Mouse (Mus musculus): ENCODE results near the gene Fgf5. TPM values are rescaled to one million over a fixed set of nuclear protein-coding genes. Genes with fewer than 3 reads are reported as not detected.
A peak's percentile ranks its signal among the peaks of the same experiment; 100 is the strongest.

Fgf5 gene
- polyA plus RNA-seq, 1 experiment from 2014 or later: 1.8 TPM

DNA sequence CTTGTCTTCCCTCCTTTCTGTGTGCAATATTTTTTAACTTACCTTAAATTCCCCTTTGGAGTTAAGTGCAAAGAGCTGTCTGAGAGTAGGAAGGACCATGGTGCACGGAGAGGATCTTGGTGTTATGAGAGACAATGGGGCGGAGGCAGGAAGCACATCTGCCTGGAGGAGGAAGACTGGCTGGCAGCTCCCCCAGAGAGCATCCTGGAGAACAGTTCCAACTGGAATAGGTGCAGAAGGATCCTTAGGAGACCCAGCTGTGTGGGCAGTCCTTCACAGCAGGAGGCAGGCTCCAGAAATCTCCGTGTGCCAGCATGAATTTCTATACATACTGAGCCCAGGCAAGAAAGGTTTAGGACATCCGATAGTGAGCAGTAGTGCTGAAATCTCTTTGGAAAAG is 8.0 kb upstream of the Fgf5 start:
- Histone ChIP-seq H3K4me1 (ENCODE audit: control insufficient read depth, insufficient read depth, low read length) (no peaks in the 10 kb centered on the region), H3K9ac (ENCODE audit: low read depth, low read length) (no peak overlapping the region), H3K27ac (ENCODE audit: low read depth, low read length) (no peak overlapping the region), H3K9me3 (replicated peaks; ENCODE audit: control insufficient read depth, low read length) (no peaks in the 10 kb centered on the region), H3K4me2 (no peak overlapping the region), H3K27me3 (ENCODE audit: control insufficient read depth, insufficient read depth, low read length) (no peaks in the 10 kb centered on the region), H3K36me3 (ENCODE audit: control insufficient read depth, insufficient read depth, low read length) (no peaks in the 10 kb centered on the region), H3K4me3 (ENCODE audit: low read depth, low read length) (no peak overlapping the region)
- WGBS (ENCODE audit: insufficient replicate concordance): 30% methylated on average over 4 of the region's 4 CpGs
- no peak for ATAC-seq (replicated peaks; ENCODE audit: insufficient number of reproducible peaks, low FRiP score, low TSS enrichment)

DNA sequence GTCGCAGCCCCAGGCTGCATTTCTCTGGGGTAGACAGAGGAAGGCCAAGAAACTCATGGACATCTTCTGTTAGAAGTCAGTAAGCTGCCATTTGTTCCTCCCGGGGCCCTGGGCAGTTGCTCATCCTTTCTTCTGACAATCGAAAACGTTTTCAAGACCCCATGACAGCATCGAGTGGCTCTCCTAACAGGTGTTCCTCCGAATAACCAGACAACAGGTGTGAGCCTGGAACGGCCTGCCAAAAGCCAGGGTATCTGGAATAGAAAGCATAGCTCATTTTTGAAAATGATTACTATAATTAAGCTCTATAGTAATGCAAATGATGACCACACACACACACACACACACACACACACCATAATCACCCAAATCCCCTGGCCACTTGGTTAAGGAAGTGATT is 7.2 kb upstream of the Fgf5 start:
- Histone ChIP-seq H3K27me3 (ENCODE audit: control insufficient read depth, insufficient read depth, low read length) (no peaks in the 10 kb centered on the region), H3K4me3 (ENCODE audit: low read depth, low read length) (no peak overlapping the region), H3K9ac (ENCODE audit: low read depth, low read length) (no peak overlapping the region), H3K9me3 (replicated peaks; ENCODE audit: control insufficient read depth, low read length) (no peaks in the 10 kb centered on the region), H3K4me1 (ENCODE audit: control insufficient read depth, insufficient read depth, low read length) (no peaks in the 10 kb centered on the region), H3K36me3 (ENCODE audit: control insufficient read depth, insufficient read depth, low read length) (no peaks in the 10 kb centered on the region), H3K27ac (ENCODE audit: low read depth, low read length) (no peak overlapping the region), H3K4me2 (no peak overlapping the region)
- ATAC-seq (replicated peaks; ENCODE audit: insufficient number of reproducible peaks, low FRiP score, low TSS enrichment): no peak
- WGBS (ENCODE audit: insufficient replicate concordance): 70% methylated on average over 7 of the region's 7 CpGs

DNA sequence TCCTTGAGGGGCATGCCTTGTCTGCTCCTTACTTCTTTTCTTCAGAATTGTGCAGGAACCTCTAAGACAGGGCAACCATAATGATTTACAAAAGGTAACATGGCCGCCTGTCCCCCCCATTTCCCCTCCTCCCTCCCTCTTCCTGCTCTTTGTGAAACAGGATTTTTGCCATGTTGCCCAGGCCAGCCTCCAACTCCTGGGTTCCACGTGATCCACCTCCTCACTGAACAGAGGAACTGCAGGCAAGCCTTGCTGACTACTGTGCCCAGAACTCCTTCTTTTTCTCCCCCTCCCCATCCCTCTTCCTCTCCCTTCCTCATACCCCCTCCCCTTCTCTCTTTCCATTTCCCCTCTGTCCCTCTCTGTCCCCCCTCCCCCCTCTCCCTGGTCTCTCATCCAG is 6.5 kb upstream of the Fgf5 start:
- Histone ChIP-seq H3K4me1 (ENCODE audit: control insufficient read depth, insufficient read depth, low read length) (no peaks in the 10 kb centered on the region), H3K9ac (ENCODE audit: low read depth, low read length) (no peak overlapping the region), H3K36me3 (ENCODE audit: control insufficient read depth, insufficient read depth, low read length) (no peaks in the 10 kb centered on the region), H3K4me2 (no peak overlapping the region), H3K27ac (ENCODE audit: low read depth, low read length) (no peak overlapping the region), H3K4me3 (ENCODE audit: low read depth, low read length) (no peak overlapping the region), H3K9me3 (replicated peaks; ENCODE audit: control insufficient read depth, low read length) (no peaks in the 10 kb centered on the region), H3K27me3 (ENCODE audit: control insufficient read depth, insufficient read depth, low read length) (peaks cover 4% of the 10 kb centered on the region; the same call in 1 of the 2 replicates)
- WGBS (ENCODE audit: insufficient replicate concordance): 57% methylated on average over 2 of the region's 2 CpGs
- ATAC-seq (replicated peaks; ENCODE audit: insufficient number of reproducible peaks, low FRiP score, low TSS enrichment): no peak

DNA sequence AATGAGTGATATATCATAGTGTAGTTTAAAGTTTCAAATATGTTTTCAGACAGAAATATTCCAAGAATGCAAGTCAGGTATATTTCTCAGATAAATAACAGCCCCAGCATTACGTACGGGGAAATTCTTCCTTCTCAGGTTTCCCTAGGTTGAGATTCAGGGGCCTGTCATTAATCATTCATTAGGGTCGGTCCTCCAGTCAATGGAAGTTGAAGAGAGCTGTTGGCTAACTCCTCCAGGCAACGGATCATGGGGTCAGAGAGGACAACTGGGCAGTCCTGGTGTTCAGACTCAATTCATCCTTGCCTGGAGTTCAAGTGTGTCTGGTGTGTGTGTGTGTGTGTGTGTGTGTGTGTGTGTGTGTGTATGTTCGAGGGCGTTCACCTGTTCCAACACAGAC is 837 bp upstream of the Fgf5 start:
- ATAC-seq (replicated peaks; ENCODE audit: insufficient number of reproducible peaks, low FRiP score, low TSS enrichment): no peak
- Histone ChIP-seq H3K4me1 (ENCODE audit: control insufficient read depth, insufficient read depth, low read length) (peaks cover 2% of the 10 kb centered on the region), H3K36me3 (ENCODE audit: control insufficient read depth, insufficient read depth, low read length) (no peaks in the 10 kb centered on the region), H3K9me3 (replicated peaks; ENCODE audit: control insufficient read depth, low read length) (no peaks in the 10 kb centered on the region), H3K9ac (ENCODE audit: low read depth, low read length) (no peak overlapping the region), H3K27ac (ENCODE audit: low read depth, low read length) (no peak overlapping the region), H3K4me3 (ENCODE audit: low read depth, low read length) (no peak overlapping the region), H3K27me3 (ENCODE audit: control insufficient read depth, insufficient read depth, low read length) (peaks cover 31% of the 10 kb centered on the region), H3K4me2 (no peak overlapping the region)
- 17% methylated on average over 6 of the region's 6 CpGs for WGBS (ENCODE audit: insufficient replicate concordance)

DNA sequence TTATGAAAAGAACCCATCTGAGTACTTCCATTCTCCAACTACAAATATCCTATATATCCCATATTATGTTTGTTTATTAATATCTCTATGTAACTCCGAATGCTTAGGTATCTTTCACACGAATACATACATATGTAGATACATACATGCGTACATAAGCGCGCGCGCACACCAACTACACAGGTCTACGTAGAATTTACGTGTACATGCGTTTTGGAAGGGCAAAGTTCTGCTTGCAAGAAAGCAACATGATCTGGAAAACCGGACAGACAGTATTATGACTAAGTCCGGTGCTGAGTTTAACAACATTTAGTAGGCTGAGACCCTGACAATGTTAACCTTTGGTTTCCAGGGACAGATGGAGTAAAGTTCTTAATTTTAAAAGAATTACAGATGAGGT is 1.2 kb downstream of the Fgf5 start:
- Histone ChIP-seq H3K4me1 (ENCODE audit: control insufficient read depth, insufficient read depth, low read length) (peaks cover 2% of the 10 kb centered on the region), H3K27me3 (ENCODE audit: control insufficient read depth, insufficient read depth, low read length) (peaks cover 31% of the 10 kb centered on the region), H3K27ac (ENCODE audit: low read depth, low read length) (no peak overlapping the region), H3K4me3 (ENCODE audit: low read depth, low read length) (0 out of 2 replicates have a peak overlapping the region, but pooled peaks have one; percentile 14), H3K4me2 (peak overlapping the region; percentile 48), H3K9me3 (replicated peaks; ENCODE audit: control insufficient read depth, low read length) (no peaks in the 10 kb centered on the region), H3K36me3 (ENCODE audit: control insufficient read depth, insufficient read depth, low read length) (no peaks in the 10 kb centered on the region), H3K9ac (ENCODE audit: low read depth, low read length) (no peak overlapping the region)
- 2% methylated on average over 12 of the region's 12 CpGs for WGBS (ENCODE audit: insufficient replicate concordance)
- no peak for ATAC-seq (replicated peaks; ENCODE audit: insufficient number of reproducible peaks, low FRiP score, low TSS enrichment)

DNA sequence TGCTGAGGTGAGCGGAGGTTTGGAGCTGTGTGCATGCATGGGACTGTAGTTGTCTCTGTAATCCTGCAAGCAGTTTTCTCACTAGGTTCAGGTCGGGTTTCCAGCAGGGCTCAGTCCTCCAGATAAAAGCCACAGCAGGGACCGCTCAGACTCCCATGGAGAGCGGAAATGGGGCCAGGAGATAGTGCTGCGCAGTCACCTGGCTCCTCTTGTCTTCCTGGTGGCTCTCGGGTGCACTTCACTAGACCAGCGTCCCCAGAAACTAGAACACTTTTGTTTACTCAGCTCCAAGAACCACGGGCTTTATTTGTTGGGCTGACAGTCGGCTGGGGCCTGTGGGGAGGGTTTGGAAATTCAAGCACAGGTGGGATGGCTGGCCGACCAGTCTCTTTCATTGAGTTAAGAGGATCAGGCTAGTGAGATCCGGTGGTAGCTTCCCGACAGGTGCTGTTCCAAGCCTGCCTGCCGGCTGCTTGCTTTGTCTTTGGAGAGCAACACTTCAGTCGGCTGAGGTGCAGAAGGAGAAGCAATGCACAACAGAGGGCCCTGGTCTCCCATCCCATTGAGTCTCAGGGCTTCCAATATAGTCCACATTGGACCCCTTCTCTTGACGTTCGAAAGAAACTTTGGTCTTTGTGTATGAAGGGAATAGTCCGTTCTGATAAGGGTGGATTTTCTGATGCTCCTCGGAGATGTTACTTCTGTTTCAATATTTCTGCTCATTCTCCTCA is 1.9 kb downstream of the Fgf5 start:
- H3K4me1 ChIP-seq (ENCODE audit: control insufficient read depth, insufficient read depth, low read length): peaks cover 2% of the 10 kb centered on the region
- peak overlapping the region; percentile 48 for H3K4me2 ChIP-seq
- H3K27me3 ChIP-seq (ENCODE audit: control insufficient read depth, insufficient read depth, low read length): peaks cover 31% of the 10 kb centered on the region
- no peak overlapping the region for H3K27ac ChIP-seq (ENCODE audit: low read depth, low read length)
- no peaks in the 10 kb centered on the region for H3K9me3 ChIP-seq (replicated peaks; ENCODE audit: control insufficient read depth, low read length)
- 0 out of 2 replicates have a peak overlapping the region, but pooled peaks have one; percentile 17 for H3K4me3 ChIP-seq (ENCODE audit: low read depth, low read length)
- no peak overlapping the region for H3K9ac ChIP-seq (ENCODE audit: low read depth, low read length)
- WGBS (ENCODE audit: insufficient replicate concordance): 5% methylated on average over 18 of the region's 18 CpGs
- no peak for ATAC-seq (replicated peaks; ENCODE audit: insufficient number of reproducible peaks, low FRiP score, low TSS enrichment)
- H3K36me3 ChIP-seq (ENCODE audit: control insufficient read depth, insufficient read depth, low read length): no peaks in the 10 kb centered on the region

DNA sequence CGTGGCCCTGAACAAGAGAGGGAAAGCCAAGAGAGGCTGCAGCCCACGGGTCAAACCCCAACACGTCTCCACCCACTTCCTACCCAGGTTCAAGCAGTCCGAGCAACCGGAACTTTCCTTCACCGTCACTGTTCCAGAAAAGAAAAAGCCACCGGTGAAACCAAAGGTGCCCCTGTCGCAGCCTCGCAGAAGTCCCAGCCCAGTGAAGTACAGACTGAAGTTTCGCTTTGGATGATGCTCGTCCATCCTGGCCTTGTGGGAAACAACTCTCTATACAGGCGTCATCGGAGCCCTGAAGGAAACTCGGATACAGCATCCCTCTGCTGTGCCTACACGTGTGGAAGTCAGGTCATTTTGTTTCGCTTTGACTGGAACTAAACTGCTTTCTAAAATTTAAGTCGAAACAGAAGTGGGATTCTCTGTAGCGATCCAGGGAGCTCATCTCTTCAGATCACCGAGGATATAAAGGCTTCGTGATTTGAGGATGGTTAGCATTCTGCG is 21.4 kb downstream of the Fgf5 start:
- Histone ChIP-seq H3K36me3 (ENCODE audit: control insufficient read depth, insufficient read depth, low read length) (no peaks in the 10 kb centered on the region), H3K9me3 (replicated peaks; ENCODE audit: control insufficient read depth, low read length) (no peaks in the 10 kb centered on the region), H3K27me3 (ENCODE audit: control insufficient read depth, insufficient read depth, low read length) (no peaks in the 10 kb centered on the region), H3K4me3 (ENCODE audit: low read depth, low read length) (no peak overlapping the region), H3K4me1 (ENCODE audit: control insufficient read depth, insufficient read depth, low read length) (no peaks in the 10 kb centered on the region; the same call in 1 of the 2 replicates), H3K9ac (ENCODE audit: low read depth, low read length) (no peak overlapping the region), H3K4me2 (no peak overlapping the region), H3K27ac (ENCODE audit: low read depth, low read length) (no peak overlapping the region)
- no peak for ATAC-seq (replicated peaks; ENCODE audit: insufficient number of reproducible peaks, low FRiP score, low TSS enrichment)
- WGBS (ENCODE audit: insufficient replicate concordance): 87% methylated on average over 21 of the region's 21 CpGs

DNA sequence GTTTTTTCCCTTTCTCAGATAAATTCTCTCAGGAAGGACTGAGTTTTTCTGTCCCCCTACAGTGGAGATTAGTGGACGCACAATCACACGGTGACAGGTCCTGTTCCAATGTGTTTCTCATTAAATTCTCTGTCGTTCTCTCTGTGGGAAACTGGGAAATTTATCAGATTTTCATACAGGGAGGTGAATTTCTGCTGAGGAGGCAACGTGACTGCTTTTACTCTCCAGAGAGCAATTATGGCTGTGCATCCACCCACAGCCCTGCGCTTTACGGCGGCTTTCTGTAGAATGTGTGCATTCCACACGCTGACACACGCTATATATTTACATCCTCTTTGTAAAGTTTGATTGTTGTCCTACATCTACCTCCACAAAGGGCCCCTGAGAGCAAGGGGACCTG is 28.0 kb downstream of the Fgf5 start:
- Histone ChIP-seq H3K4me2 (no peak overlapping the region), H3K36me3 (ENCODE audit: control insufficient read depth, insufficient read depth, low read length) (no peaks in the 10 kb centered on the region), H3K27ac (ENCODE audit: low read depth, low read length) (no peak overlapping the region), H3K9ac (ENCODE audit: low read depth, low read length) (no peak overlapping the region), H3K27me3 (ENCODE audit: control insufficient read depth, insufficient read depth, low read length) (no peaks in the 10 kb centered on the region), H3K4me3 (ENCODE audit: low read depth, low read length) (no peak overlapping the region), H3K4me1 (ENCODE audit: control insufficient read depth, insufficient read depth, low read length) (0 out of 2 replicates have a peak, but pooled peaks cover 2% of the 10 kb centered on the region), H3K9me3 (replicated peaks; ENCODE audit: control insufficient read depth, low read length) (no peaks in the 10 kb centered on the region)
- 65% methylated on average over 9 of the region's 9 CpGs for WGBS (ENCODE audit: insufficient replicate concordance)
- no peak for ATAC-seq (replicated peaks; ENCODE audit: insufficient number of reproducible peaks, low FRiP score, low TSS enrichment)

Measured in heart, embryonic 11.5 days (tissue).